Mouse (Mus musculus) retina, postnatal 1 day (tissue): ENCODE measurements around the gene Gm13696.
"Not testable (repeated sequence)": the region's sequence is repeated elsewhere in the genome, so short reads cannot be mapped to it uniquely, and the experiment has no call there.

ENCODE experiments used
- DNase-seq: peaks from one replicate; pipeline ENCODE4 v3.0.0-alpha.2; 2012

Gm13696 gene

DNA sequence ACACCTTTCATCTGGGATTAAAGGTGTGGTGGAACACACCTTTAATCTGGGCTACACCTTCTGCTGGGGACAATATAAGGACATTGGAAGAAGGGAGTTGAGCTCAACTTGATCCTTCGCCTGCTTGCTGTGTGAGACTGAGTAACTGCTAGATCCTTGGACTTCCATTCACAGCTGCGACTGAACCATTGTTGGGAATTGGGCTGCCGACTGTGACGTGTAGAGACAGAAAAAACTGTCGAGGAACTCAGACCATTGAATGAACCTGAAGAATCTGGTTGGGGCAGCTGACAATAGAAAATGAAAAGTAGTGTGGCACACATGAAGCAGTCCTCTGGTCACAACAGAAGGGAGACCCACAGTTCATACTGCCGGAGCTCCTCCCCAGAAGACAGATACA, at the start of gene Gm13696:
Gene Gm13696, plus strand, starts transcription at position 301 of the 400 bp plus-strand sequence.
- DNase-seq, result not testable (repeated sequence)

- peak; percentile 24 for DNase-seq
Observed at GRCm38 (mm10) chr2:83929478-83930088, 43.3 kb upstream of the Gm13696 start.

GRCm38 (mm10) chr2:83940931-83941361, 32.0 kb upstream of the Gm13696 start, which contains the start of gene Zswim2:
Gene Zswim2 (minus strand): TSS chr2:83941228.
- DNase-seq, result peak; percentile 89

DNA sequence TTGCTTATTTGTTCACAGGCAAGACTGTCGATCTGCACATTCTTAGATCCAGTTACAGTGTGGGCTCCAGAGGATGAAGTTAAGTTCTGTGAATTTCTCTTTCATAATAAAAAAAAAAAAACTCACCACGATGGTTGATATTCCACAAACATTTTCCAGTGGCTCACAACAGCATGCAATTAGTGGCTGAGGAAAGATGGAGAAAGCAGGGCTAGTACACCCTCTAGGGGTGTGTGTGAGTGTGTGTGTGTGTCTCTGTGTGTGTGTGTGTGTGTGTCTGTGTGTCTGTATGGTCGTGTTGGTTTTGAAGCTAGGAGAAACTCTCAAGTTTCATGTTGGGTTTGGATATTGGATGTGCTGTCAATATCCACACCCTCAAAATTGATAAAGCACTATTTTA, 31.5 kb upstream of the Gm13696 start:
- DNase-seq, result no peak

- DNase-seq, result no peak
Observed at GRCm38 (mm10) chr2:83941792-83942191, 31.1 kb upstream of the Gm13696 start.

- not testable (repeated sequence) for DNase-seq
Observed at GRCm38 (mm10) chr2:83955393-83955792, 17.5 kb upstream of the Gm13696 start, which contains the start of gene Gm13698. Gene Gm13698 (plus strand): TSS chr2:83955693.

GRCm38 (mm10) chr2:83961203-83961602, 11.7 kb upstream of the Gm13696 start, which contains the start of gene Gm13693:
Gene Gm13693 (plus strand): TSS chr2:83961503.
- DNase-seq, result not testable (repeated sequence)

DNA sequence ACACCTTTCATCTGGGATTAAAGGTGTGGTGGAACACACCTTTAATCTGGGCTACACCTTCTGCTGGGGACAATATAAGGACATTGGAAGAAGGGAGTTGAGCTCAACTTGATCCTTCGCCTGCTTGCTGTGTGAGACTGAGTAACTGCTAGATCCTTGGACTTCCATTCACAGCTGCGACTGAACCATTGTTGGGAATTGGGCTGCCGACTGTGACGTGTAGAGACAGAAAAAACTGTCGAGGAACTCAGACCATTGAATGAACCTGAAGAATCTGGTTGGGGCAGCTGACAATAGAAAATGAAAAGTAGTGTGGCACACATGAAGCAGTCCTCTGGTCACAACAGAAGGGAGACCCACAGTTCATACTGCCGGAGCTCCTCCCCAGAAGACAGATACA, 5.9 kb upstream of the Gm13696 start, which contains the start of gene Gm13695:
Gene Gm13695, plus strand, starts transcription at position 301 of the 400 bp plus-strand sequence.
- not testable (repeated sequence) for DNase-seq

DNA sequence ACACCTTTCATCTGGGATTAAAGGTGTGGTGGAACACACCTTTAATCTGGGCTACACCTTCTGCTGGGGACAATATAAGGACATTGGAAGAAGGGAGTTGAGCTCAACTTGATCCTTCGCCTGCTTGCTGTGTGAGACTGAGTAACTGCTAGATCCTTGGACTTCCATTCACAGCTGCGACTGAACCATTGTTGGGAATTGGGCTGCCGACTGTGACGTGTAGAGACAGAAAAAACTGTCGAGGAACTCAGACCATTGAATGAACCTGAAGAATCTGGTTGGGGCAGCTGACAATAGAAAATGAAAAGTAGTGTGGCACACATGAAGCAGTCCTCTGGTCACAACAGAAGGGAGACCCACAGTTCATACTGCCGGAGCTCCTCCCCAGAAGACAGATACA, 5.7 kb downstream of the Gm13696 start, which contains the start of gene Gm13694:
Gene Gm13694, plus strand, starts transcription at position 301 of the 400 bp plus-strand sequence.
- DNase-seq, result not testable (repeated sequence)

DNA sequence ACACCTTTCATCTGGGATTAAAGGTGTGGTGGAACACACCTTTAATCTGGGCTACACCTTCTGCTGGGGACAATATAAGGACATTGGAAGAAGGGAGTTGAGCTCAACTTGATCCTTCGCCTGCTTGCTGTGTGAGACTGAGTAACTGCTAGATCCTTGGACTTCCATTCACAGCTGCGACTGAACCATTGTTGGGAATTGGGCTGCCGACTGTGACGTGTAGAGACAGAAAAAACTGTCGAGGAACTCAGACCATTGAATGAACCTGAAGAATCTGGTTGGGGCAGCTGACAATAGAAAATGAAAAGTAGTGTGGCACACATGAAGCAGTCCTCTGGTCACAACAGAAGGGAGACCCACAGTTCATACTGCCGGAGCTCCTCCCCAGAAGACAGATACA, 11.5 kb downstream of the Gm13696 start, which contains the start of gene Gm13697:
Gene Gm13697, plus strand, starts transcription at position 301 of the 400 bp plus-strand sequence.
- not testable (repeated sequence) for DNase-seq

DNA sequence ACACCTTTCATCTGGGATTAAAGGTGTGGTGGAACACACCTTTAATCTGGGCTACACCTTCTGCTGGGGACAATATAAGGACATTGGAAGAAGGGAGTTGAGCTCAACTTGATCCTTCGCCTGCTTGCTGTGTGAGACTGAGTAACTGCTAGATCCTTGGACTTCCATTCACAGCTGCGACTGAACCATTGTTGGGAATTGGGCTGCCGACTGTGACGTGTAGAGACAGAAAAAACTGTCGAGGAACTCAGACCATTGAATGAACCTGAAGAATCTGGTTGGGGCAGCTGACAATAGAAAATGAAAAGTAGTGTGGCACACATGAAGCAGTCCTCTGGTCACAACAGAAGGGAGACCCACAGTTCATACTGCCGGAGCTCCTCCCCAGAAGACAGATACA, 17.3 kb downstream of the Gm13696 start, which contains the start of gene Gm13691:
Gene Gm13691, plus strand, starts transcription at position 301 of the 400 bp plus-strand sequence.
- not testable (repeated sequence) for DNase-seq

DNA sequence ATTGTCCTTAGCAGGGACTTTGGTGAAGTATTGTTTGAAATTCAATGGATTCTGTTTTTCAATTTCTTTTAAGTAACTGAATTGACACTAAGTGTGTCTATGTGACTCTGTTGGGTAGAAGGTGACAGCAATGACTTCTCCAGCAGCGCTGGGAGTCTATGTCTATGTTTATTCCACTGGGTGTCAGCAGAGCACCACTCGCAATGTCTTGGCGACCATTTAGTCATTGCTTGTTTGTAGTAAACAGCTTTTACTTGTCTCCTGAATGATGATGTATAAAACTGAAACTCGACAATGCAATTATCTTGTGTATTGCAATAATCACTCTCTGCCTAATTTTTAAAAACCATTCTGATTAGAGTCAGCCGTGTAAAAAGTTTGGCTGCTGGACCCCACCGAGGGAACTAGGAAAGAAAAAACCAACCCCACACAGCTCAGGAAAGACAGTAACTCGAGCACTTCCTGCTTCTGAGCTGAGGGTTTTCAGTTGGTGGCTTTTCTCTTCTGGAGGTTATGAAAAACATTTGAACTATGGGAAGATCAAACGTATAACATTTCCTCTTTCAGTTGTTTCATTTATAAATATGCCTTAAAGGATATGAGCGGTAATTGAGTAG, 20.8 kb downstream of the Gm13696 start:
- DNase-seq, result not testable (repeated sequence)

- DNase-seq, result not testable (repeated sequence)
Observed at GRCm38 (mm10) chr2:83994526-83994925, 21.6 kb downstream of the Gm13696 start.

GRCm38 (mm10) chr2:84008913-84009312, 36.0 kb downstream of the Gm13696 start:
- DNase-seq, result no peak

DNA sequence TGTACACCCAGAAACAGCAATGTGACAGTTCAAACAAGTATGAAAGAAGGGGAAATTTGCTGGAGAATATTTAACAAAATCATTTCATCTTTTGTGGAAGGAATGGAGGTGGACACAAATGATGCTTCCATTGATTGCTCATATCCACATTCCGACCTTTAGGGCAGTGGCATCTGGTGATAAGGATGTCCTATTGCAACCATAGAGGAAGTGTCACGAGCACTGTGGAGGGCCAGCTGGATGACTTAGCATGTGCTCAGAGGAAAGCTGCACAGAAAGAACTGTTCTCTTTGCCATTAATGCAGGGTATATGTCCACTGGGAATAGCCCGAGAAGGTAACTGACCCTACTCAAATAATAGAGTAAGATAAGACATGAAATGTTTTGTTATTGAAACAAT, 36.9 kb downstream of the Gm13696 start:
- DNase-seq, result no peak

DNA sequence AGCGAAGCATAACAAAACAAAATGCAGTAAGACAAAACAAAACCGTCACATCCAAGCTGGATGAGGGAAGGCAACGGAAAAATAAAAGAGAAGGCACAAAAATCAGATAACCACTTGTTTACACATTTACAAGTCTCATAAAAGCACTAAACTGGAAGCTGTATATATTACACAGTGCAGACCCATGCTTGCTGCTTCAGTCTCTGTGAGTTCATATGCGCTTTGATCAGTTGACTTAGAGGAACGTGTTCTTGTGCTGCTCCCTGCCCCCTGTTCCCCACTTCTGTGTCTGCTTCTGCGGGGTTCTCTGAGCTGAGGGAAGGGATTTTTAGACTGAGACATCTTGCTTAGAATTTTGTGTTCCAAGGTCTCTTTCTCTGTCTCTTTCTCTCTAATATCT, 41.6 kb downstream of the Gm13696 start:
- no peak for DNase-seq

DNA sequence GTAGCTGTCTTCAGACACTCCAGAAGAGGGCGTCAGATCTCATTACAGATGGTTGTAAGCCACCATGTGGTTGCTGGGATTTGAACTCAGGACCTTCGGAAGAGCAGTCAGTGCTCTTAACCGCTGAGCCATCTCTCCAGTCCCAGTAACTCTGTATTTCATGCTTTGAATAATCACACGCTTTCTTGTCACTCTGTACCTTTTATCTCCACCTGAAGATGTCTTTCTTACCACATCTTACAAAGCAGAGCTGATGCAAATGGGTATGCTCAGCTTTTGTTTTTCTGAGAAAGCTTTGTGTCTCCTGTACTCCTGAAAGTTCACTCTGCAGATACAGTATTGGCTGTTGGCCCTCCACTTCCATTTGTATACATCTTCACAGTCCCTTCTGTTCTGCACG, 43.4 kb downstream of the Gm13696 start:
- DNase-seq, result not testable (repeated sequence)

DNA sequence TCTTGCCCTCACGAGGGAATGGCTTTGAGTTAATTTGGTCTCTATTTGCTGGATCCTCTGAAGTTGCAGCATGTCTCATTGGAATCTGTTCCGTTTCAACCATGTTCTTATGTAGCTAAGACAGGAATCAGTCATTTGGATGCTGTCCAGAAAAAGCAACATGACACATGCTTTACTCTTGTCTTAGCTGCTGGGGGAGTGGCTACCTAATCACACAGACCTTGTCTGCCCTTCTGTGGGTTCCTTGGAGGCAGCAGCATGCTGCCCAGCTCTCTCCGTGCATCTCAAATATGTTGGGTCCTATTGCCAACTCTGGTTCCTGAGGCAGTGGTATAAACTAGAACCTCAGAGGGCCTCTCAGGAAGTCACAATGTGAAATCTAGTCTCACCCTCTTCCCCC, 45.4 kb downstream of the Gm13696 start:
- DNase-seq, result no peak

GRCm38 (mm10) chr2:84019519-84020305, 46.8 kb downstream of the Gm13696 start:
- no peak for DNase-seq

DNA sequence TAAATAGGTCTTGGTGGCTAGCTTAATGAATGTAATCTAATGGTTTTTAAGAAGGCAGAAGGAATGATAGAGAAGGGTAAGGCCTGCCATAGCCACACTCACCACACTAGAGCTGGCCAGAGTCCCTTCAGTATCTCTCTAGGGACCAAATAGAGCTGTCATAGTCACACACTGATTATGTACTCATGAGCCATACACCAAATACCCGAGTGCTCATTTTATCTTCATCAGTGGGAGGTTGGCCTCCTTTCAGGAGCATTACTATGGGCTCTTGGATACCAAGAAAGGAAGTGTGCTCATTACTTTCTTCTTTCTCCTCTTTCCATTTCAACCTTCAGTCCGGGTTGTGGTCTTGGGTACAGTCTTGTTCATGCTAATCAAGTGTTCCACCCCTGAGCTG, 49.0 kb downstream of the Gm13696 start:
- DNase-seq, result no peak

- DNase-seq, result no peak
Observed at GRCm38 (mm10) chr2:84022905-84023304, 50.0 kb downstream of the Gm13696 start.

GRCm38 (mm10) chr2:84023319-84023718, 50.4 kb downstream of the Gm13696 start:
- no peak for DNase-seq
